Mouse (Mus musculus) gastrocnemius, adult 8-10 months (tissue): ENCODE results near the gene Kif6. TPM values are rescaled to one million over a fixed set of nuclear protein-coding genes. Genes with fewer than 3 reads are reported as not detected.

Experiments
- DNase-seq, 2 experiments: peaks; one replicate each; pipeline ENCODE4 v3.0.0; 2022; ENCODE audit warnings: low spot score in 2 of 2
- total RNA-seq, 4 experiments: library from RNA; stranded (reverse); gene quantifications; 2 replicates each; pipeline ENCODE4 v1.2.4; 2022

Gene Kif6
- total RNA-seq, 4 experiments from 2014 or later = 0.11 TPM; not detected in 3

DNA sequence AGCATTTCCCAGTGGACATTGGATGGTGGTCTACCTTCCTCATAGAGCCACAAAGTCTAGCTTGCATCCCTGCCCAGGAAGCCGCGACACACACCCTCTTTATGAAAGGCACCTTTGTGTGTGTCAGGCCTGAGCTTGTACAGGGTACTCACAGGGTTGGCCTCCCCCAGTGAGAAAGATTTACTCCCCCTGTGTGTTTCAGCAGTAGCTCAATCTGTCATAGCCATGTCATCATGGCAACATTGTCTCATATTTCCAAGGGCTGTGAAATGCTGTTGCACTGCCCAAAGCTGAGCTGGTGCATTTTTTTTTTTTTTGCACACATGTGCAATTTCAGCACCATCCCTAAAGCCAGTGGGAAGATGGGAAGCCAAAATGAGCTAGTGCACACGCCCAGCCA is 224.3 kb downstream of the Kif6 start:
- DNase-seq = no peak

DNA sequence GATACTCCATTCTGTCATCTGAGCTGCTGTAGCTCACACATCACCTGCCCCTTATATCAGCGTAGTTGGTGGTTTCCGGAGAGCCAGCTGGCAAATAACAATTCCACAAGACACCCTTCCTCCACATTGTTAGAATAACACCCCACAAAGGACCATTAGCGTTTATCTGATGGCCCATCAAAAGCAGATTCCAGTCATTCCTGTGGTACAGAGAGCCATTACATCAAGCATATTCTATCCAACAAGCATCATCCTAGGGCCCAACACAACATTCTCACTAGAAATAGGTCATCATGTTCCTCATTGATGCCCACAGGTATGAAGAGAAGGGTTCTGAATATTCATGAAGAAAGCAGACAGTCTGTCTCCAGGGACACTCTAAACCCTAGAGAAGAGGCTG is 236.3 kb downstream of the Kif6 start:
- no peak for DNase-seq

DNA sequence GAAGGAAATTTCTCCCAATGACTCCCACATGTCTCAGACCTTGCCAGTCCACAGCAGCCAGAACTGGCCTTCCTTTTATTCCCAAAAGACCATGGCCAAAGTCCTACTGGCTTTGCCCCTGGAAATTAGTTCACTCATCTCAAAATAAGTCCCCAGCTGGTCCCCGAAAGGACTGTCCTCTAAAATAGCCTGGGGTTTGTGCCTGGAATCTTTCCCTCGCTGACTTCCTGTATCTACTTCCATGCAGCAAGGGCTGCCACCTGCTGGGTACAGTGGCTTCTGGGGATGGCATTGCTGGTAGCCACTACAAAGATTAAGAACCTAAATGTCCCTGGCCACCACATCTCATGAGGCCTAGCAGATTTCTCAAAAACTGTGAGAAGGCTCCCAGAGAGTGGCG is 237.2 kb downstream of the Kif6 start:
- peak; percentile 18 to 43 for DNase-seq

DNA sequence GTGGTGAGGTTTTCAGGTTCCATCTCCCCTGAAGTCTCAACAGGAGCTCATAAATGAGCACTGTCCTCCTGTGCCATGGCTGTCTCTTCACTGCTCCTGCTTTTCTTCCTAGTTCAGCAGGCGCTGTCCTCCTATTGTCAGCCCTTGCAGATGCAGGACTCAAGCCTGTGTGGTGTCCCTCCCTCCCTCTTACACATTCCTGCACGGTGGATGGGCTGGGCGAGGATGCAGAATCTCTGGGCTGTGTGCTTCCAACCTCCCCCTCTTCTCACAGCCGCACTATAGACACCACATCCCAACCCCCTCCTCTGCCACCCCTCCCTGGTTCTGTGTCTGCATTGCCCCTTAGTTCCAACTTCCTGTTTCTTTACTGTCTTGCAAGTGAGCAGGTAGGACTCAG is 240.8 kb downstream of the Kif6 start:
- DNase-seq = no peak

DNA sequence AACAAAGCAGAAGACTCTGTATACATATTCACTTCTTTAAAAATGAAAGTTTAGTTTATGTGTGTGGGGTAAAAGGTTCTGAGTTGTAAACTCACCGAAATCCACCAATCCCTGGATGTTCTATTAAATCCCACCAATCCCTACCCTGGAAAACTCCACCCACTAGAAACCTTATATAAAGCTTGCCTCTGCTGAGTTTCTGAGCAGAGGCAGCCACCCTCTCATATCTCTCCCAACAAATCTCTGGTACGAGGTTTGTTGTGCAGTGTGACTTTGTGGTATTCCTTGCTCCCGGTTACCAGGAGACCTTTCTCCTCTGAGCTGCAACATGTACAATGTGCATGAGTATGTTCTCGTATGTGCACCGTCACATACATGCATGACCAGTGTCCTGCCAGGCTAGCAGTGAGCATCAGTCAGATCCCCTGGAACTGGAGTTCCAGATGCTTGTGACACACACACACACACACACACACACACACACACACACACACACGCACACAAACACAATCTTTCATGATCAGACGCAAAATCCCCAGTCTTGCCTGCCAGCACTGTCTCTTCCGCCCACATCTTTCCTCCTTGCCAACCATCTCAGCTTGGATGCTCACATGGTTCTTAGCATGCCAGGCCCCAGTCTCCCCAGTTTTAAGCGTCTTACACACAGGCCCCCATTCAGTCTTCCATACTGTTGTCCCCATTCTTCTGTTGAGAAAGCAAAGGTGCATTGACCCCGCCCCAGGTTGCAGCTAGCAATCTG is 245.3 kb downstream of the Kif6 start:
- DNase-seq = no peak

DNA sequence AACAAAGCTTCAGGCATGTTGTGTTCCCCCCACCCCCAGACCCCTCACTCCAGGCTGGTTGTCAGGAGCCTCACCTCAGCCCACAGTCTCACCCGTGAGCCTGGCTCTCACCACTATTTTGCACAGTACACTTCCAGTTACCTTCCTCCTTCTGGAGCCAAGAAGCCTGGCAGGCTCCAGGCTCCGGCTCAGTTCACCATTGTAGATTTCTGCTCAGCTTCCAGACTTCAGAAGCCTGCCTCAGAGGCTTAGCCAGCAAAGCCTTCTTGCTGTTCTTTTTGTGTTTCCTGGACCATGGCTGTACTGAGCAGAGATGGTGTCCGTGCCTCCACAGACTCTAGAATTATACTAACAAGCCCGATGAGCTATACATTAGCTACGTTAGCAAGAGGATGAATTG is 248.7 kb downstream of the Kif6 start:
- no peak for DNase-seq

DNA sequence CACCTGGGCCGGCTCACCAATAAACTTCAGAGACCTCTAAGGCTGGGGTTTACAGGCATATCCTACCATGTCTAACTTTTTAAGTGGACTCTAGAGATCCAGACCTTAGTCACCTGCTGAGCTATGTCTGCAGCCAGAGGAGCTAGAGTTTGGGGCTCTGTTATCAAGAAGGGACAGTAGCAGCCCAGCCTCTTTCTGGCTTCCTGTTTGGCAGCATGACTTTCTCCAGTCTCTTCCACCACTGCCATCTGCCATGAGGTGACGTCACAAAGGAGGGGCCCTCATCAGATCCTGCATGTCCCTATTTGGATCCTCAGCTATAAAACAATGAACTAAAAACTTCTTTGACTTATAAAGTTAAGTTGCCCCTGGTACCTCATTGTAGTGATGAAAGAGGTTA is 250.7 kb downstream of the Kif6 start:
- DNase-seq = no peak

DNA sequence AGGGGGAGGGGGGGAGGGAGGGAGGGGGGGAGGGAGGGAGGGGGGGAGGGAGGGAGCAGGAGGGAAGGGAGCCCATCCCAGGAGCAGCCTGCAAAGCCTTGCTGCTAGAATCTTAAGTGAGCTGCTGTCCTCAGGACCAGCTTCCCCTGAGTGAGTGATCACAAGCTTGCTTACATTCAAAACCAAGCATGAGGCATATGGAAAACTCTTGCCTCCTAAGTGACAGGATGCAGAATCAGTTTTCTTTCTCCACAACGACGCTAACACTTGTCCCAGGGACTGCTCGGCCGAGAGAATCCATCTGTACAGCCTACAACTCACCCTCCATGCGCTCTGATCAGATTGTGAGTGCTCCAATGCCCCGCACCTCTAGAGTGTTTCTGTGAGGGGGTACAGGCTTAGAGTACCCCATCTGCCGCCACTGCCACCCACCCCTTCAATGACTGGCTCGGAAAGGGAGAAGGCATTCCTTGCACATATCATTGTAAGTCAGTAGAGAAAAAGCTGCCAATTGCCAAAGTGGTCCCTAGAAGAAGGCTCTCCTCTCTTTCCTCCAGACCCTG is 251.8 kb downstream of the Kif6 start:
- no peak for DNase-seq

DNA sequence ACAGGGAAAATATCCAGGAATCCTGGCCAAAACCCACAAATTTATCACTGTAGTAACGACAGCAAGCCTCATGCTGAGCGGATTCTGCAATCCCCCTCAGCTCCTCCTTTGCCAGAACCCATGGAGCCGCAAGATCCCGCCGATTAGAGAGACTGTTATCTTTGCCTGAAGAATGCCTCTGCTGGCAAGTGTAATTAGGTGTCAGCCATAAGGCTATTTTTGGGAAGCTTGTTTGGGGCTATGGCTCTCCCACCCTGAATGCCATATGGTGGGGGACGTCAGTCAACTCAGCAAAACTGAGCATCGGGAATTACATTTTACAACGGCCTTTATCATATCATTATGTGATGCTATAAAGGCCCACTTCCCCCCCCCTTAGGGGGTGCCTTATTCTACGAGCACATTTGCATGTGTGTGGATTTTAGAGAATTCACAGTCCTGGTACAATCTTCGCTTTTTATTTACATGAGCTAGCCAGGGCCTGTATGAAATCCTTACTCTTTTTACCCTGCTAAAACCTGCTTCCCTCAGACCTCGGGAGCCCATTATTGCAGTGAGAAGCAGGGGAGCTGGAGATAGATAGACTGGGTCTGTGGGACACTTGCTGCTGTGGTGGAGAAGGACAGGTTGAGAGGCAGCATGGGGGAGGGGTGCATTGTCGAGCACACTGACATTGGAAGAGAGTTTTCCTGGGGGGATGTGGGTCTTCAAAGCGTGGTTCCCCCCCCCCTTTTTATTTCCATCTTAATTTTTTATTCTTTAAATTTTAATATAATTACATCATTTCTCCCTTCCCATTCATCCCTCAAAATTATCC is 252.6 kb downstream of the Kif6 start:
- DNase-seq = no peak

DNA sequence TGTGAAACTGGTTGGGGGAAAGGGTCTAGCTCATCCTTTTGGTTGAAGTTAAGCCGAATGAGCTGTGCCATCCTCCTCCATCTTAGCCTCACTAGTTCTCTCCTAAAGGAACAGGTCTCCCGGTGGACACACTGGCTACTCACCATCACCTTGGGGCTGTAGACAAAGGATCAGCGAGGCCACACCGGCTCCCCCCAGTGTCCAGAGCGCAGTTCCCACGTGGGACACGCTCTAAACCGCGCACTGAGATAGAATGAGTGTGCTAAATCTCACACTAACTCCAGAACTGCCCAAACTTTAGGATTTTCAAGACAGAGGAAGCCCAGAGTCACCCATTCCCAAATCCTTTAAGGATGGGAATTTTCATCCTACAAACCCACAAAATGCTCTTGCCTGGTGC is 254.3 kb downstream of the Kif6 start:
- no peak for DNase-seq

DNA sequence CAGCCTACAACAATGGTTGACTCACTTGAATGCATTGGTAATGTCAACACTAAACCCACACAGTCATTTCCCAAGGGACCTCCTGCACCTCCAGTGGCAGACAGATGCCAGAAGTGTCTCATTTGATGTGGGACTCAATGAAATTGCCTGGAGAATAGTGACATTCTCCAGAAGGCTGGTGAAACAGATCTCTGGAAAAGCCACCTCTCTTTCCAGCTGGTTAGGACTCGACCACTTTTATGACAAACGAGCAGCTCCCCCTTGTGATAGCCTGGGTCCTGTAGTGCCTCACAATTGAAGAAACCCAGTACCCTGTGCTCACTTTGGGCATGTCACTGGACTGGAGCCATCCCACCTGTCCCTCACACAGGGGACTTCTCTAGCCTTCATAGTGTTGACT is 257.4 kb downstream of the Kif6 start:
- DNase-seq = no peak

DNA sequence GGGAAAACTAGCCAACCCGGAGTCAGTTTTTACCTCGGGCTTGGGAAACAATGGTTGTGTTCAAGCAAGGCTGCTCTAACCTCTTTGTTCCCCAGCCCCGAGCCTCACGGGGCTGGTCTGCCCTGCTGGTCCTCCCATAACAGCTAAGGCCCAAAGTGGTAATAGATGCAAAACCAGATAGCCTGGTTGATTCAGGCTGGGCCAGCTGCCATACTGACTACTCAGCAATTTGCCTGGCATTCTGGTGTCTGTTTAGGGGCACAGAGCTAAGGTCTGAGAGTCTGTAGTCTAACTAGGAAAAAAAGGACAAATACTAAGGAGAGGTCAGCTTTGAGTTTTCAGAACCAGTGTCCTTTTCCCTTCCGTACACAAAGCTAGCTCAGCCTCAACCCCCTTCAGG is 259.8 kb downstream of the Kif6 start:
- no peak for DNase-seq

DNA sequence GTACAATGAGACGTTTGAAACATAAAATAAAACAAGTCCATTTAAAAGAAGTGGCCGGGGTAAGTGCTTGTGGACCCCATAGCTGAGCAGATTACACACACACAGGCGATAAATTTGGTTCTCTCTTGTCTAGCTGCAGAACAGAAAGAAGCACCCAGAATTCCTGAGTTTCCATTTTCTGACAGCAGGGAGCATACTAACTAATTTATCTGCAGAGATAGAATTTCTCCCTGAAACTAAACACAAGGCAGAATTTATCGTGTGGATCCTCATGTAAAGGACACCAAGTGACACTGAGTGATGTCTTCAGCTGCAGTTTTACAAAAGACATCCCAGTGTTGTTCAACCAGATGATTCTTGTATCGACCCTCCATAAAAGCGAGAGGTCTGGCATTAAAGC is 260.5 kb downstream of the Kif6 start:
- no peak for DNase-seq

DNA sequence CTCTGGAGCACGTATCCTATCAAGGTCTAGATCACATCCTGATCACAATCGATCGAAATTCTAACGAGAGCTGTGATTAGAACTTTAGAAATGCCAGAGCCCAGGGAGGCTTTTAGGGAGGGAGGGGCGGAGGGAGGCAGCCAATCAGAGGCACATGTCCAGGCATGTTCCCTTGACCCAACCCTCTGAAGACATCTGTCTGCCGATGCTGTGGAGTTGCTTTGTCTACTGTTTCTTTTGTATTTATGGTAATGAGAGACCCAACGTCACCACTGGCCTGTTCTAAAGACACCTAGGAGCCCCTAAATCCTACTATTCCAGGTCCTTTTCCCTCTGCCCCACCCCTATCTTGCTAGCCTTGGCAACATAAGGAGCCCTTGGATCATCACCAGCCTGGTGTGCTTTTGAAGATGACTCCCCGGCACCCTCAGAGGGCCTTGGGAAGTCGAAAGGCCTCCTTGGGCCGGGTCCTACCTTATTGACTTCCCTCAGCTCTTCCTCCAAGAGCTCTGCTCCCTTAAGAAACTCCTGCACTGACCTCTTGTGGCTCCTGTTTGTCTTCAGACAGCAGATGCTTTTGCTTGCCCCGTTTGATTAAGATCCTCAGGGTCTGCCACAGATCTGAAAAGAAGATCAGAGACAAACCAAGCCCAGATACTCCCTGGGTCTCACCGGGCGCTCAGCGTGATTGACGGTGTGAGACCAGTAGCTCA is 261.2 kb downstream of the Kif6 start:
- no peak for DNase-seq

DNA sequence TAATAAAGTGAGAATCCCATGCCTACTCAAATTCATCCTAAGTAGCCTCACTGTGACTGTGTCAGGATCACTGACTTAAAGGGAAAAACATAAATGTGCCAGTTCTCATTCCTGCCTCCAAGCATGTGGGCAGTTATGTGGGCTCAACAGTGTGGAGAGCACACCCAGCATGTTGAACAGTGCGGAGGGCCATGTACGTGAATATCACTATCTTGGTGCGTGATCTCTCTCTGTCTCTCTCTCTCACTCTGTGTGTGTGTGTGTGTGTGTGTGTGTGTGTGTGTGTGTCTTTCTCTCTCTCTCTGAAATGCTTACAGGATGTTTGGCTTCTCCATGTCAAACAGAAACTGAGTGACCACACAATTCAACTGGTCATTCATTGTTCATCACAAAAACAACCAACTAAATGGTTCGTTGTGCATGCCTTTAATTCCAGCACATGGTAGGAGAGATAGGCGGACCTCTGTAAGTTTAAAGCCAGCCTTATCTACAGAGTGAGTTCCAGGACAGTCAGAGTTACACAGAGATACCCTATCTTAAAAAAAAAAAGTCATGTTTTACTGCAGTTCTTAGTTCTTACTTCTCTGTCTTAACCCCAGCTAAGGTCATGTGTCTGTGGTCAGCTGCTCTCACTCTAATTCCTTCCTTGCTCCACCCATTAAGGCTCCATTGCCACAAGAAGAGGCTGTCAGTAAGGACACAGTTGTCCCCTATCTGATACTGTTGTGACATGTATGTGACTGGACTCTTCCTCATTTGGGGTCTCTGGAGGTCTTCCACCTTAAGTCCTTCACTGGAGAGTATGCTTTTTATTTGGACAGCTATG is 266.2 kb downstream of the Kif6 start:
- no peak for DNase-seq

DNA sequence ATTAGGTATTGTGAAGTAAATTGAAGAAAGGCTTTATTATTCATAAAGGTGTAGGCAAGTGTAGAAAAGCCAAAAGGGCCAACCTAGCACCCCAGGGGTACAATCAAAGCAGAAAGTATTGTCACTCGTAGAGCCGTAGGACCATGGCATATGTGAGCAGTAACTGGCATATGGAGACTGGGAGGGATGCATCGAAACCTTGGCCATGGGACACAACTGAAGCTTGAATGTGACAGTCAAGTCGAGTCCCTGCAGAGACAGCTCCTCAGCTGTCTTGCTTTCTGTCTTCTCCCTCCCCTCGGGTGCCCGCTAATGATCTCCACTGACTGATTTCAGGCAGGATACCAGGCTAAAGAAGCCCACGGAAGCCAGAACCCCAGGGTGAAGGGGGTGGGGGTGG is 266.9 kb downstream of the Kif6 start:
- no peak for DNase-seq

DNA sequence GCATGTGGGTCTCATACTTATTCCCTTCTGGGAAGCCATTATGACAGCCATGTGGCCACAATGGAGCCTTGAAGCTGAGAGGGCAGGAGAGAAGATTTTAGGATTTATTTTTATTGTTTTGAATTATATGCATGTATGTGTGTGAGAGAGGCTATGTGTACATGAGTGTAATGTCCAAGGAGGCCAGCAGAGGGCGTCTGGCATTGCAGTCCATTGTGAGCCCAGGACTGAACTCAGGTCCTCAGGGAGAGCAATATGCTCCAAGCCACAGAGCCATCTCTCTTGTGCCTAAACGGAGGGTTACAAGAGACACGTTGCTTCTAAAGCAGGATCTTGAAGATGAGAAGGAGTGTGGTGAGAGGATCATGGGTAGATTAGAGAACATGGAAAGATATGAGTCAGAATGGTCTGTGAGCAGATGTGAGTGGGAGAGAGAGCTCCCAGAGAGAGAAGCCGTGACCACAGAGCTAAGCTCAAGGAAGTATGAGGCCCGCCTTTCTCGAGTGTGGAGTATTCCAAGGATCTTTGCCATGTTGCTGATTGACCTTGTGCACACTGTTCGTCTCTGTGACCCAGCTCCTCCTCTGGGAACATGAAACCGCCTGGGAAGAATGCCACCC is 268.3 kb downstream of the Kif6 start:
- DNase-seq = no peak

DNA sequence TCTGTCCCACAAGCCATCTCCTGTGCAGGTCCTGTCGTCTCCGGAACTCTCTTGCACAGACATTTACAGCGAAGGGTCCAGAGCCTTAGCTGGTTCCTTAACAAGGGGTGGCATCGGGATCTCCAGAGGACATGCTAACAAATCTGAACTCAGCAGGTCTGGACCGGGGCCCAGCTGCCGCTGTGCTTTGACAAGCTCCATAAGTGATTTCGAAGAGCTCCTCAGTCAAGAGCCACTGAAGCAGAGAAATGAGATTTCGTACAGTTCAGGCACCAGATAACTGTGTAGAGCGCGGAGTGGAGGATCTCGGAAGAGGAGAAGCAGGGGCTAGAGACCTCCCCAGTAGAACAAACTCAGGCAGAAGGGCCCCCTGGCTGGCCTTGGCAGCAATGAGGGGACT is 270.1 kb downstream of the Kif6 start:
- DNase-seq = no peak

DNA sequence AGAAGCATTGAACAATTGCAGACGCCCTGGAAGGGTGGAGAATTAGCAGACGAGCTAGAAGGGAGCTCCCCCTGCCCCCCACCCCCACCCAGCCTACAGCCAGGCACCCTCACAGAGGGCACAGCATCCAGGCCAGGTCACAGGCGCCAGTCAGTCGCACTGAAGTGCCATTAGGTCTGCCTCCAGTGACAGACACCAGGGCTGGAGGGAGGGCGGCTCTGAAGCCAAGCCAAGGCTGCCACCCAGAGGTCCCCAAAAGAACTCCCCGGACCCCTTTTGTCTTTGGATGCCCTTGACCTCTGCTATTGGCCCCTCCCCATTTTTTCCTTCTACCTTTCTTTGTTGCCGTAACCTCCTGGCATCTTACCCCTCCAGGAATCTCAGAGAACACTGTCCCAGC is 274.7 kb downstream of the Kif6 start:
- DNase-seq = no peak

DNA sequence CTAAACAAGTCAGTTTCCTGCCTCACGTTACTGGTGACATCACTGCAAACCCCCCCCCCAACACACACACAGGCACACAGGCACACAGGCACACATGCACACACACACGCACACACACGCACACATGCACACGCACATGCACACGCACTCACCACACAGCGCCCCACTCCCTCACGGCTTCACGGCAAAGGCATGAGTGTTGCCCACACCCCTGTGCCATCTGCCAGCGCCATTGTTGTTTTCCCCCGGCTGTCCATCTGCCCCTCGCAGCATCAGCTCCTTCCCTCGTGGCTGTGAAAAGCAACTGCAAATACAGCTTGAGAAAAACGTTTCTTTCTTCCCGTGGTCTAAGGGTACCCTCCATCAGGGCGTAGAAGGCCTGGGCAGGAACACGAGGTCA is 275.9 kb downstream of the Kif6 start:
- DNase-seq = no peak

DNA sequence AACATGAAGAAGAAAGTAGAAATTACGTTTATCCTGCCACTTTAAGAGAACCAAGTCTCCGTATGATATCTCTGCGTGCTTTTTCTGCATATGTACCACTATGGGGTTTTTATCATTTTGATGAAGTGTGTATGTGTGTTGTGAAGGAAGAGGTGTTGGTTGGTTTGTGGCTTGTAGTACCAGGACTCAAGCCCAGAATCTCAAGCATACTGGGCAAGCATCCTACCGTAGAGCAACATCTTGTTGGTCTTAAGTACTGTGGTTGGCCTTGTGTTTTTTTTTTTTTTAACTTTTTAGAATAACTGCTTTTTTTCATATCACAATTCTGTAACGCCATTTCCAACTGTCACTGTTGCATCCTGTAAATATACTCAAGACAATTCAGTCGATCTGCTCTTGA is 277.5 kb downstream of the Kif6 start:
- no peak for DNase-seq
